Mouse (Mus musculus) midbrain, embryonic 10.5 days (tissue): ENCODE measurements around the gene Tmeff2. TPM values are rescaled to one million over a fixed set of nuclear protein-coding genes. Genes with fewer than 3 reads are reported as not detected.

Experiments used
- DNase-seq: peaks from one replicate; pipeline ENCODE4 v3.0.0-alpha.2; 2017; ENCODE audit warnings: low spot score
- H3K27ac ChIP-seq: fragments of 300-500 bp; sonication (generic); replicated peaks from 2 replicates; pipeline ENCODE4 v1.5.1; 2016; ENCODE audit warnings: mild to moderate bottlenecking
- H3K27me3 ChIP-seq: fragments of 300-500 bp; sonication (generic); 2 replicates; pipeline ENCODE4 v1.6.1; 2016; ENCODE audit warnings: low read depth, mild to moderate bottlenecking; ENCODE audit not compliant: poor library complexity, severe bottlenecking
- H3K36me3 ChIP-seq: fragments of 300-500 bp; sonication (generic); 2 replicates; pipeline ENCODE4 v1.6.1; 2016; ENCODE audit warnings: mild to moderate bottlenecking, moderate library complexity
- H3K4me1 ChIP-seq: fragments of 300-500 bp; sonication (generic); 2 replicates; pipeline ENCODE4 v1.6.1; 2016
- H3K4me3 ChIP-seq: fragments of 300-500 bp; sonication (generic); 2 replicates; pipeline ENCODE4 v1.5.1; 2016; ENCODE audit warnings: mild to moderate bottlenecking, moderate library complexity
- H3K9me3 ChIP-seq: fragments of 300-500 bp; sonication (generic); replicated peaks from 2 replicates; pipeline ENCODE4 v1.6.1; 2016; ENCODE audit warnings: mild to moderate bottlenecking
- WGBS: fragments of 180-500 bp; shearing (Covaris S2); methylation state at CpG from one replicate; pipeline ENCODE4 v1.1.7; 2016; 5-methylcytosine and 5-hydroxymethylcytosine counted together
- microRNA-seq: library from miRNA; unstranded; fragments of <30 nt; microRNA quantifications from one replicate; pipeline ENCODE4, GENCODE M21; 2017
- polyA plus RNA-seq: library from polyadenylated mRNA; unstranded; fragments of >200 nt; fragmentation: Nextera tagmentation; extraction: Ambion mirVana; gene quantifications from 2 replicates; pipeline ENCODE4 v1.2.1, GENCODE M21; 2016

The Tmeff2 gene
- polyA plus RNA-seq, 1 experiment from 2014 or later = 4.1 TPM

DNA sequence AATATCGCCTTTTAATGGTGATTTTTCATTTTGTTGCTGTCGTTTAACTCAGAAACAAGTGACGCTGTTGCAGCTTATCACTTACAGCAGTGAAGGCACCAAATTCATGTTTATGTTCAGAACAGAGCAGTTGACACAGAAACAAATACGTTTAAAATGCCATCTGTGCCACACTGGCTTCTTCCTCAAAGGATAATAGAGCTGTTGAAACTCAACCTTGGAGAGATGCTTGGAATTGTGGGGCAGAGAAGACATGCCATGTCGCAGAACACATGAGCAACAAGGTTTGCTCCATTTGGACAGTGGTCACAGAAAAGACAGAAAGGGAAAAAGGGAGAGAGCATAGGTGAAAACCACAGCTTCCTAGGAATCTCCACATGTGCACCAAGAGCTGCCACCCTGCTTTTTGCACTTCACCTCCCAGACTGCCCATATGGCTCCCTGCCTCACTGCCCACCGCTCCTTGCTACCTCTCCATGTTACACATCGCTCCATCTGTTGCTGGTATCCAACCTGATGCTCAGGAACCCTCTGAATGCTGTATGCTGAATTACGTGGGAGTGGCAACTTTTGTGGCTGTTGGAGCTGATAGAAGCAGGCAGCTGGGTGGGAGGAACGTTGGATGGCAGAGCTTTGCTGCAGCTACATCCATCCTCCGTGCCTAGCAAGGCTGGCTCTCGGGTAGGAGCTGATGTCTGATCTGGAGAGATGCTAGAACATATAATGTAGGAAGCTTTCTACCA, 298.8 kb downstream of the Tmeff2 start:
- no peak overlapping the region for H3K4me3 ChIP-seq
- no peaks in the 10 kb centered on the region for H3K36me3 ChIP-seq
- no peaks in the 10 kb centered on the region for H3K27me3 ChIP-seq
- H3K27ac ChIP-seq = no peak overlapping the region
- peaks cover 11% of the 10 kb centered on the region; the same call in 1 of the 2 replicates for H3K4me1 ChIP-seq
- no peak for DNase-seq
- WGBS = 87% methylated on average over 11 of the region's 11 CpGs
- no peaks in the 10 kb centered on the region for H3K9me3 ChIP-seq

DNA sequence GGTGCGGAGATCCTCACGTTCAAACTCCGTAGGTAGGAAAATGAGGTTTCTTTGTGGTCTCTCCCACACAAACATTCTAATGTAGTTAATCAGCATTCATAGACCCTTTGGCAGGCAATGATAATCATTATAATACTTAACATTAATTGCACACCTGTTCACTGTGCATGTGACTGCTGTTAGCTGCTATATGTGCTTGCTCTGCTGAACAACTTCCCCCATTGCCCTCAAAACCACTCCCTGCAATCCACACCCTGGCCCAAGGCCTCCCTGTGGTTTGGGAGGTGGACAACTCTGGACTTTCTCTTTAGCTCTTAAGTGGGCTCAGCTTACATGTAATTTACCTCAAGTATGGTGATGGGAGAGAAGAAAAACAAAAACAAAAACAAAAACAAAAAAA, 299.5 kb downstream of the Tmeff2 start:
- Histone ChIP-seq H3K36me3 (no peaks in the 10 kb centered on the region), H3K4me1 (peaks cover 11% of the 10 kb centered on the region; the same call in 1 of the 2 replicates), H3K9me3 (no peaks in the 10 kb centered on the region), H3K4me3 (no peak overlapping the region), H3K27ac (no peak overlapping the region), H3K27me3 (no peaks in the 10 kb centered on the region)
- no peak for DNase-seq
- WGBS = 95% methylated on average over 3 of the region's 3 CpGs

DNA sequence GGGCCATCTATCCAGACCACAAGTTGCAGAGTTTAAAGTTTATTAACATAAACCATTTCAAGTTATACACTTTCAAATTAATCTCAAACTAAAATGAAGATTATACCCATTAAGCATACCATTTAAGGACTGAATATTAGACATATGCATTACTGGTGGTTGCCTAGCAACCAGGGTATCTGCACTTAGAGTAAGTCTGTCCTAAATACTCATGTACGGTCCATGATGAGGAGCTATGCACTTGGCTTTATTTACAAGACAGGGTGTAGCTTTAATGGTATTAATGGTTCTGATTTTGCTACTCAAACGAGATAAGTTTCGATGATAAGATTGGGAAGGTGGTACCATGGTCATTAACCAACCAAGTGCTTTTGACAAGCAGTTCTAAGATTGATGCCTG, 315.2 kb downstream of the Tmeff2 start:
- Histone ChIP-seq H3K9me3 (no peaks in the 10 kb centered on the region), H3K36me3 (no peaks in the 10 kb centered on the region), H3K4me3 (no peak overlapping the region), H3K27ac (no peak overlapping the region), H3K4me1 (peaks cover 16% of the 10 kb centered on the region), H3K27me3 (no peaks in the 10 kb centered on the region)
- no peak for DNase-seq
- 85% methylated on average over 3 of the region's 3 CpGs for WGBS

DNA sequence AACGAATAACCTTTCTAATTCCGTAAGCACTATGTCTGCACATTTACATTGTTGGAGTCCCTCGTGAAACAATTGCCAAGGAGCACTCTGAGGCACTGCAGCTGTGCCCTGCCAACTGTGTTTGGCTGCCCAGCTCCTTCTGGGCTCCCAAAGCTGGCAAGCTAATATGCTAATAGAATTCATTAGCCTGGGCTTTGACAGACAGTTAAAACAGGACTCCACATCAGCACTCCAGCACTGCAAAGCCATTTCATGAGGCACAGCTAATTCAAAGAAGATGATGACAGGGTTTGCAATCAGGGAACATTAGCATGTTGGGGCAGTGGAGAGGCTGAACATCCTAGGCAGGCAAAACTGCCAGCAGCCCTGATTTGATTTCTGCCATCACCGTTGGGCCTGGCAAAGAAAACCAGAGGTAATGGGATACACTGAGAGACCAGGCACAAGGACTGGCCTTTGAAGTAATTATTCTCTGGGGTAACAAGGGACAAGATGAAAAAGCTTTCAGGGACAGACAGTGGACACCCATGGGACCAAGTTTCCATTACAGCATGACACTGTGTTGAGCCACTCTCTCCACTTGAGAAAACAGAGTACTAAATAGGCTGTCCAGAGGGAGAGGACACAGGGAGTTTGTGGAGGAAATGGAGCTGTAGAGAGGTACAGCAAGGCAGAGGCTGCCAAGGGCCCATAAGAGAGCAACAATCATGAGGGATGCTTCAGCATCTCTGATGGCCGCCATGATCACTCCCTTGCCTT, 316.0 kb downstream of the Tmeff2 start:
- no peak for DNase-seq
- H3K4me1 ChIP-seq = peaks cover 16% of the 10 kb centered on the region
- no peak overlapping the region for H3K4me3 ChIP-seq
- H3K27me3 ChIP-seq = no peaks in the 10 kb centered on the region
- 71% methylated on average over 5 of the region's 5 CpGs for WGBS
- H3K36me3 ChIP-seq = no peaks in the 10 kb centered on the region
- H3K9me3 ChIP-seq = no peaks in the 10 kb centered on the region
- H3K27ac ChIP-seq = no peak overlapping the region

DNA sequence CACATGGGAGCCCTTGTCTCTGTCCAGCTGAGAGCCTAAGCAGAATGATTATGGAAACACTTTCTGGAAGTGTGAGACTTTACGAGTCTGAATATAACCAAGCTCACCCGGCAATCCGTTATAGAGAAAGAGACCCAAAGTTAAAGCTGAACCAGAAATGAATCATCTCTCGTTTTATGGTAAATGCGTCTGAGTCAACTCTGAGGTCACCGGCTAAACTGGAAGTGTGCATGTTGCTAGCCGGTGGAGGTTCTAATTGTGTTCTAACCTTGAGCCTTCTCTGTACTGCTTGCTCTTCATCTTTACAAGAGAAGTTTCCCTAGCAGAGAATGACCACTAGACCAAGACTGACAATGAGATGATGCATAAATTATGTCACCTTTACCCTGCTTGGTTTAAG, 316.8 kb downstream of the Tmeff2 start:
- no peaks in the 10 kb centered on the region for H3K27me3 ChIP-seq
- 72% methylated on average over 7 of the region's 7 CpGs for WGBS
- H3K9me3 ChIP-seq = no peaks in the 10 kb centered on the region
- H3K36me3 ChIP-seq = no peaks in the 10 kb centered on the region
- no peak overlapping the region; the same call in 1 of the 2 replicates for H3K27ac ChIP-seq
- peaks cover 16% of the 10 kb centered on the region for H3K4me1 ChIP-seq
- H3K4me3 ChIP-seq = no peak overlapping the region
- DNase-seq = no peak

DNA sequence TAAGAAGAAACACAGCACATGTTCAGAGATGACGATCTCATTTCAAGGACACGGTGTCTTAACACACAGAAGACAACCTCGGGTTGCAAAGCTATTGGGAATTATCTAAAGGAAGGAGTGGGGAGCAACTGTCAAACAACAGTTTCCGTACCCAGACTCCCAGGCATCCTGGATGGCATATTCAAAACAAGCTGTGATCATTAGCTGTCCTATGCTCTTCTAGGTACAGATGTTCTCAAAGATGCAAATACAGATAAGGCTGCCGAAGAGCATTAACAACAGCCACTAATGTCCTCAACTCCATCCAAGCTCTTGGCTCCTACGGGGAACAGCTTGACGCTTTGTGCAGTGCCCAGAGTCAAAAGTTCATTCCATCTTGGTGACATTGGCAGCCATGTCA, 324.7 kb downstream of the Tmeff2 start:
- Histone ChIP-seq H3K4me3 (no peak overlapping the region), H3K27me3 (no peaks in the 10 kb centered on the region), H3K27ac (no peak overlapping the region), H3K9me3 (0 out of 2 replicates have a peak, but pooled peaks cover 7% of the 10 kb centered on the region), H3K36me3 (no peaks in the 10 kb centered on the region), H3K4me1 (no peaks in the 10 kb centered on the region)
- WGBS = 93% methylated on average over 7 of the region's 7 CpGs
- DNase-seq = no peak

Small RNA genes lying within 50 kb of the gene (microRNA-seq; reads per million reads assigned to microRNA genes)
- gene Gm25736 = not detected
